Mouse (Mus musculus): Measurements from ENCODE around the gene Usp43. TPM values are rescaled to one million over a fixed set of nuclear protein-coding genes. Genes with fewer than 3 reads are reported as not detected.

Usp43 gene
- total RNA-seq (2014; fragmentation: Nextera tagmentation) (not detected in 2 replicates), total RNA-seq (2017) (not detected in 2 replicates)

DNA sequence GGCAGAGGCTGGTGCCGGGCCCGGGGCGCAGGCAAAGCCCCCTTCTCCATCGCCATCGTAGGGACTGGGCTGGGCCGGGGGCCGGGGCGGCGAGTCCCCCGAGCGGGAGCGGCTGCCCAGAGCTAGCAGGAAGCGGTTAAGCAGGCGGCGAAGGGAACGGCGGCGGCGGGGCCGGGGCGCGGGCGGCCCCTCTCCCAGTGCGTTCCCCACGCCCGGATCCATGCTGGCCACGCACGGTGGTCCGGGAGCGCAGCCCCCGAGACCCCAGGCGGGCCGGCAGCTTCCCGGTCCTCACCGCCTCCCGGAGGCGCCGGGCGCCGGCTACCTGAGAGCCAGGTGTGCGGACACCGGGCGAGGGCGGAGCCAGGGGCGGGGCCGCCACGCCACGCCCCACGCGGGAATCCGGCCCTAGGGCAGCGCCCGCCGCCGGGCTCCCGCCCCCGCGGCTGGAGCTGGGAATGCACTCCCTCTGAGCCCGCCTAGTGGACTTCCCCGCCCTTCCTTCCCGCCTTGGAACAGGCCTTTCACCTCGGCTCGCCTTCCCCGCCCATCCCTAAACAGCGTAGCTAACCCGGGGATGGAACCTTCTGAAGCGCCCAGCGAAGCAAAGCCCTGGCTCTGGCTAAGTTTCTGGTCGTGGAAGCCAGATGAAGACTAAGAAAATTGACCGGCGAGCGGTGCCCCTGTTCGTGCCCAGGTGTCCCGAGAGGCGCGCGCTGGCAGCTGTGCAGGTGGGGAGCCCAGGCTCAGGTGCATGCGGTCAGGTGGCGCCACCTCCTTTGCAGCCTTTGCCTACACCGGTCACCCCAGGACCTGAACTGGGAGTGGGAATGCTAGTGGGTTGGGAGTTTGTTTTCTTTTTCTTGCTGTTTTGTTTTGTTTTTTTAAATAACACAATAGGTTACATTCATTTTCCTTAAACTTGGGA, at the start of gene Usp43:
Gene Usp43 (minus strand): TSS at position 327 of the 928 bp plus-strand sequence.
- peak; percentile 43; the same call in 1 of the 2 replicates for ATAC-seq (replicated peaks; ENCODE audit: low FRiP score, low TSS enrichment, poor library complexity, severe bottlenecking)

DNA sequence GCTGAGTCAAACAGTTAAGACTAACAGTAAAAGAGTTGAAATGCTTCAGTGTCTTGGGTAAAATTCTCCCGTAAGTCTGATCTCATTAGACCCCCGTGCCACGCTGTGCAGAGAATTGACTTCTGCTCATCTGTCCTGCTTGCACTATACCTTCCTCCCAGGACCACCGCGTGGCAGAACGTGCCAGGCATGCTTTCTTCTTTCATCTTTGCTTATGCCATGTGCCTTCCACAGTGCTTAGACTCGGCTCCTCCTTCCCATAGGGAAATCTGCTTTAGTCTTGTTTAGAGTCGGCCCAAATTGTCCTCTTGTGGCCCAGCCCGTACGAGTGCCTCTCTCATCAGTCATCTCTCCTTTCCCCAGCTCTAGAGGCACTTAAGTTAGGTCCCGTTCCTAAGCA, 45.9 kb upstream of the Usp43 start:
- ATAC-seq (replicated peaks; ENCODE audit: low FRiP score, low TSS enrichment, poor library complexity, severe bottlenecking) = no peak

DNA sequence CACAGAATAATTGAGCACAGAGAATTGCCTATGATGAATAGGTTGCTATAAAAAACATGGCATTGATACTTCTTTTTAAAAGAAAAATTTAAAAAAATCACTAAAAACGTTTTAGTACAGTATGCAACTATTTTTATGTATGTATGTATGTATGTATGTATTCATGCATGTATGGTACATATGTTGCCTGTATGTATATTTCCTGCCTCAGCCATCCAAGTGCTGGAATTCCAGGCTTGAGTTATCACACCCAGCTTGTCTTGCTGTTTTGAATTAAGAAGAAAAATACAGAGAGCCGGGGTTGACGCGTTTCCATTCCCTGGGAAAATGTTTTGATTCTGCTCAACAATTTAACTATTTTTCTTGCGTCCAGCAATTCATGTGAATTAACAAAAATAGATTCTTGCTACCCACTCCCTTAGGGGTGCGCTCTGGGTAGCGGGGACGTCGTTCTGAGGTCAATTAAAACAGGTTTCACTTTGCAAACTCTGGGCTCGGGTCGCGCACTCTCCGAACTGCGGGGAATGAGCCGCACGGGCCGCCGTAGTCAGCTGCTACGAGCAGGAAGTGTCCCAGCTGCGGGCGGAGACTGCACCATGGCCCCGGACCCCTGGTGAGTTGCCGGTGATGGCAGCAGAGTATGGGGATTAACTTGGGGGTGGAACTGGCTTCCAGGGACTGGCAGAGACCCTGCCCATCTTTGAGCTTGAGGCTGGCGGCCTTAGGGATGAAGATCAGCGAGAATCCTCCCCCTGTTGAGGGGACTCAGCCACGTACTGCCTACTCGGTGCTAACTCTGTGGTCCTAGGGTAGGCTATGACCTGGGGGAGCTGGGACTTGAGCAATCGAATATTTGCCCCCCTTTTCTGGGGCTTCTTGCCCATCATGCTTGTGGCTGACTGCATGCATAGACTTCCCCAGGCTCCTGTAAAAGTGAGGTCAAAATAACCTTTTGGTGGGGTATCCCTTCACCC, 44.2 kb upstream of the Usp43 start, which contains the start of gene Stx8:
Gene Stx8 (plus strand): TSS at position 289 of the 974 bp plus-strand sequence.
- ATAC-seq (replicated peaks; ENCODE audit: low FRiP score, low TSS enrichment, poor library complexity, severe bottlenecking) = peak; percentile 87

DNA sequence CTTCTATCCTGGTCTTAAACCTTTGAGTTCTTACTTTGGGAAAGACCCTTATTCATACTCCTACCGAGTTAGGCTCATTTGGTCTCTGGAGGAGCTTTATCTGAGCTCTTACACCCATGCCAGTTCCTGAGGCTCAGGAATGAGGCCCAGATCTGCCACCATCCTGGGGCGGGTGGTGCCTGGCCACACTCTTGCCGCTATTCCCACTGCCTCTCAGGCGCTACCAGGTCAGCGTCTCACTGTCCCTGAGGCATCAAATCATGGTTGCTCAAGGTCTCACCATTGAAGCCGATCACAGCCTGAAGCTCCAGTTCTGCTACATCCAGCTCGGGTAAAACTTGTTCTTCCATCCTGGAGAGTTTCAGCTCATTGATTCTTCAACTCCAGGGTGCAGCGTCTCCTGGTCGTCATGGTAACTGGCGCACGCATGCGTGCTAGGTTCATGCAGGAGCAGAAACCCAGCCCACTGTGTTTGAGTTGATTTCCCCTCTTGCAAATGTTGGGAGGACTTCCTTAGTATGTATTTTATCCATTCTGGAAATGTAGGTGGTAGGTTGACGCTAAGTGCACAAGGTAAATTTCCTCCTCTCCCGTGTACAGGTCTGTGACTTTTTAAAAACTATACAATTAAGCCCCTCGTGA, 43.4 kb upstream of the Usp43 start, which contains the start of gene Cfap52:
Gene Cfap52 (minus strand): TSS at position 410 of the 642 bp plus-strand sequence.
- peak; percentile 74 for ATAC-seq (replicated peaks; ENCODE audit: low FRiP score, low TSS enrichment, poor library complexity, severe bottlenecking)

DNA sequence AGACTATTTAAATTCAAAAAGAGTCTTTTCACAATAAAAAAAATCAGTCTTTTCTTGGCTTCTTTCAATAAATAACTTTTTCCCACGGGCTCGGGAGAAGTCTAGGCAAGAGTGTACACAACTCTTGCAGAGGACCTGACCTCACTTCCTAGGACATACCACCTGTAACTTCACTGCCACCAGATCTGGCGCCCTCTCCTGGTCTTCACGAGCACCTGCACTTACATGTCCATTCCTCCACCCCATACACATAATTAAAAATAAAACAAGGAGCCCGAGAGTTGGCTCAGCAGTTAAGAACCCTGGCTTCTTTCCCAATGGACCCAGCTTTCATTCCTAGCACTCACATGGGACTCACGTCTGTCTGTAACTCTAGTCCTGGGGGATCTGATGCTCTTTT, 42.2 kb upstream of the Usp43 start:
- ATAC-seq (replicated peaks; ENCODE audit: low FRiP score, low TSS enrichment, poor library complexity, severe bottlenecking) = 0 out of 2 replicates have a peak, but pooled peaks have one; percentile 32

DNA sequence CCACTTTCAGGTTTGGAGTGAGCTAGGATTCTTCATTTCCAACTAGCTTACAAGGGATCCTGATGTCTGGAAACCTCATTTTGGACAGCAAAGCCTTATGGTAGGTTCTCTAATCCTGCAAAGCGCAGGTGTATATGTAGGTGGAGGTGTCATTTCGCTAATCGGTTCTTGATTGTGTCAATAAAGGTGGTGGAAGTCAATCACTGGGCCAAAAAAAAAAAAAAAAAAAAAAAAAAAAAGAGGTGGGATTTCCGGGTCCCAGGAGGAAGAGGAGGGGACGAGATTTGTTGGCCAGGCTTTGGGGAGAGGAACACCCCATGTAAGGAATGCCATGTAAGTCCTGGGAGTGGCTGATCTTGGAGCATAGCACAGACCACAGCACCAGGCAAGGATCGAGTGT, 32.5 kb upstream of the Usp43 start:
- ATAC-seq (replicated peaks; ENCODE audit: low FRiP score, low TSS enrichment, poor library complexity, severe bottlenecking) = no peak

DNA sequence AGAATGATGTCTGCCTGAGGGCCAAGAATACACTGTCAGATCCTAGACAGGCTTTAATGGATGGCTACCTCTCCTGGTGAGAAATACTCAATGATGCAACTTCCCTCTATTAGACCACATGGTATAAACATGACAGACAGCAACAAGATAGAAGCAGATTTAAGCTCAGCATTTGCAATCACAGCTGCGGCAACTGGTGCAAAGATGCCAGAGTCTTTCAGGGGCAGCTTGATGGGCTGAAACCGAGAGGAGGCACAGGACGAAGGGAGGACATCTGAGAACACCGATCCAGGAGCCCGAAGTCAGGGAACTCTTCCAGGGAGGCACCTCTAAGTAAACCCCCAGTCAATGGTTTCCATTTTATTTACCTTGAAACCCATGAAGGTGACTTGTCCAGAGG, 31.7 kb upstream of the Usp43 start:
- no peak for ATAC-seq (replicated peaks; ENCODE audit: low FRiP score, low TSS enrichment, poor library complexity, severe bottlenecking)

DNA sequence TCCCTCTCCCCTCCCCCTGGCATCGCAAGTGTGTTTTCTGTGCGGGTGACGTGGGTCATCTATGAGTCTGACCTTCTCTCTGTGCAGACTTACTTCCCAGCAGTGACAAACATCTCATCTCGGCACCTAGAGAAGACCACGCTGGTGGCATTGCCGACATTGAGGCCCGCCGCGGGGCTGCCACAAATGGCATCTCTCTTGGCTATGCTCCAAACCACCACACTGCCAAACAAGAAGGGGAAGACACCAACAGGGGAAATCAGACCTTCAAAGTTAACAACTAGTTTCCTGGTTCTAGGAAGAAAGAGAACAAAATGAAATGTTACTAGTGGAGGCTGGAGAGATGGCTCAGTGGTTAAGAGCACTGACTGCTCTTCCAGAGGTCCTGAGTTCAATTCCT, 27.5 kb upstream of the Usp43 start:
- no peak for ATAC-seq (replicated peaks; ENCODE audit: low FRiP score, low TSS enrichment, poor library complexity, severe bottlenecking)

DNA sequence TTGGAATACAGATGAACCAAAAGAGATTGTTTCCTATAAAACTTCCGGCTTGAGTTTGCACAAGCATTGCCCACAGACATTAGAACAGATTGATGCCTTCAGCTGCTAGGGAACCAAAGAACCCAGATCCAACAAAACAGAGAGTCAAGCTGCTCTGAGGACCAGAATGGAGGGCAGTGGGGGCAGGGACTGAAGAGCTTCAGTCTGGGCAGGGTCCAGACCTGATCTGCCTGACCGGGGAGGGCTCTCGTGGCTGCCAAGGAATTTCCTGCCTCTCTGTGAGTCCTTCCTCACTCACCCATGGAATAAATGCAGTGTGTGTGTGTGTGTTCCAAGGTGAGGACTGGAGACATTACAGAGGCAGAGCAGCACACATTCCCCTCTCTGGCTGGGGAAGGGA, 26.3 kb upstream of the Usp43 start:
- no peak for ATAC-seq (replicated peaks; ENCODE audit: low FRiP score, low TSS enrichment, poor library complexity, severe bottlenecking)

DNA sequence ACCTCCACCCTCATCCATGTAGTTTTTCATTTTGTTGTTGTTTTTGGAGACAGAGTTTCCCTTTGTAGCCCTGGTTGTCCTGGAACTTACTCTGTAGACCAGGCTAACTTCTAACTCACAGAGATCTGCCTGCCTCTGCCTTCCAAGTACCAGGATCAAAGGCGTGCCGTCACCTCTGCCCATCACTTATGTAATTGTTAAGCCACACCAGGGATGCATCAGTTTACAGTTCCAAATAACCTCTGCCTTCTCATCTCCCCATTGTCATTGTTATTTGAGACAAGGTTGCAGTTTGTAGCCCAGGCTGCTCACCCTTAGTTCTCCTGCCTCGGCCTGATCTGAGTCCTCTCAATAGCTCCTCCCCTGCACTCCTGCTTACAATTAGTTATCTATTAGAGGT, 10.2 kb upstream of the Usp43 start:
- ATAC-seq (replicated peaks; ENCODE audit: low FRiP score, low TSS enrichment, poor library complexity, severe bottlenecking) = no peak

DNA sequence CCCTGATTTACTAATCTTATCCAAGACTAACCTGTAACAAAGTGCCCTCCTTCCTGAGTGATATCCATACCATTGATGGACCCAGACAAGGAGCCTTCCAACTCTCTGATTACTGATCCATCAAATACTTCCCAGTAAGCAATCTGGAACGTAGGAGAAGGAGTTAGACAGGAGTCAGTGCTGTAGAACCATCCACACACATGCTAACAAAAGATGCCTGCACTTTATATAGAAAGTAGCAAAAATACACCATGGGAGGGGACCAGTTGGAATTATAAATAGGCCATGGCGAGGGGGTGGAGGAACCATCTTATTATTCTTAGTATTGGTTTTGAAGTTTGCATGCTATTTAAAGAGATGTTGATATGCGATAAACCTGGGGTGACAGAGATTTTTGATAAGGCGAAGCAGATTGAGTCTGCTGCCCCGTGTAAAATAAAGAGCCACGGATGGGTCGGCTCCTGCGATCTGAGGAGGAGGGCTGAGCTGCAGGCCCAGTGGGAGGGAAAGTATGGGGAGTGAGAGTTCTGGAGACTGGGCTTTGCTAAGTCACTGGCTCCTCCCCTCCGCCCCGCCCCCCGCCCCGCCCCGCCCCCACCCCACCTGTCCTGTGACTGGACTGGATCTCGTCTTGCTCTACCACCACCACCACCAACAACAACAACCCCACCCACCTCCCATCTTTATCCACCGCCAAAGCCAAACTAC, 4.5 kb upstream of the Usp43 start:
- no peak for ATAC-seq (replicated peaks; ENCODE audit: low FRiP score, low TSS enrichment, poor library complexity, severe bottlenecking)

DNA sequence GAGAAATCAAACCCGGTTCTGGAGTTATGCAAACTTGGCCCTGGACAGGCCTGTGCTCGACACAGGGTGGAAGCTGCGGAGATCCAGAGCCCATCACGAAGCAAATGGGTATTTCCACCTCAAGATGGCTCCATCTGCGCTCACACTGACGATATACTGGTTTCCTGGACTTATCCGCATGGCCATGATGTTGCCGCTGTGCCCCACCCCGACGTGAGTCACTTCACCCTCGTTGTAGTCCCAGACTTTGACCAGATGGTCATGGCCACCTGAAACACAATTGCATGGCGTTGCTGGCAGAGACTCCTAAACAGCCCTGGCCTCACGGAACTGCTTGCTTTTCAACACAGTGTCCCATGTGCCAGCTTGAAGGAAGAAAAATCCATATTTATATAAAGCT, 3.0 kb upstream of the Usp43 start:
- ATAC-seq (replicated peaks; ENCODE audit: low FRiP score, low TSS enrichment, poor library complexity, severe bottlenecking) = no peak

DNA sequence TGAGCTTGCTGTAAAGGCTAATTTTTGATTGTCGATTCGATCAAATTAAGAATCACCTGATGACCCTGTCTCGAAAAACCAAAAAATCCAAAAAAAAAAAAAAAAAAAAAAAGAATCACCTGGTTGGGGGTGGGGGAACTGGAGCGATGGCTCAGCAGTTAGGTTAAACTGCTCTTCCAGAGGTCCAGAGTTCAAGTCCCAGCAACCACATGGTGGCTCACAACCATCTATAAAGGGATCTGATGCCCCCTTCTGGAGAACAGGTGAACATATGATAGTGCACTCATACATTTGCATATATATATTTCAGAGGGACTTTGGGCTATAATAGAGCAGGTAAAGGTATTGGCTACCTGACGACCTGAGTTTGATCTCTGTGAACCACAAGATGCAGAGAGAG, 1.8 kb upstream of the Usp43 start:
- ATAC-seq (replicated peaks; ENCODE audit: low FRiP score, low TSS enrichment, poor library complexity, severe bottlenecking) = no peak

DNA sequence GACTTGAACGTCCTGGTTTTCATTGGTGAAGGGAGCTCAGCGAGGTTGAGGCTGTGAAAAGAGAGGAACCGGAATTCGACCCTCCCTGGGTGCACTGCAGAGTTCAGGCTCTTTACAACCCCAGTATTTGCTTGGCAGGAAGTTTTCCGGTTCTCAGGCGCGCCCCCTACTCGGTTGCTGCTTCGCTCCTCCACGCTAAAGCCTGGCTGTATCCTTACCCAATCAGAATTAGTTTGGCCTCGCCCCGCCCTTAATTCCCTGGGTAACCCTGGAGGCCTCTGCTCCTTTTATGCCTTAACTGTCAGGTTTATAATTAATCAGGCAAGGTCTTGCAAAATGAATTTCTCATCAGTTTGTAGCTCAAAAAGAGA, 787 bp upstream of the Usp43 start:
- ATAC-seq (replicated peaks; ENCODE audit: low FRiP score, low TSS enrichment, poor library complexity, severe bottlenecking) = peak; percentile 72

DNA sequence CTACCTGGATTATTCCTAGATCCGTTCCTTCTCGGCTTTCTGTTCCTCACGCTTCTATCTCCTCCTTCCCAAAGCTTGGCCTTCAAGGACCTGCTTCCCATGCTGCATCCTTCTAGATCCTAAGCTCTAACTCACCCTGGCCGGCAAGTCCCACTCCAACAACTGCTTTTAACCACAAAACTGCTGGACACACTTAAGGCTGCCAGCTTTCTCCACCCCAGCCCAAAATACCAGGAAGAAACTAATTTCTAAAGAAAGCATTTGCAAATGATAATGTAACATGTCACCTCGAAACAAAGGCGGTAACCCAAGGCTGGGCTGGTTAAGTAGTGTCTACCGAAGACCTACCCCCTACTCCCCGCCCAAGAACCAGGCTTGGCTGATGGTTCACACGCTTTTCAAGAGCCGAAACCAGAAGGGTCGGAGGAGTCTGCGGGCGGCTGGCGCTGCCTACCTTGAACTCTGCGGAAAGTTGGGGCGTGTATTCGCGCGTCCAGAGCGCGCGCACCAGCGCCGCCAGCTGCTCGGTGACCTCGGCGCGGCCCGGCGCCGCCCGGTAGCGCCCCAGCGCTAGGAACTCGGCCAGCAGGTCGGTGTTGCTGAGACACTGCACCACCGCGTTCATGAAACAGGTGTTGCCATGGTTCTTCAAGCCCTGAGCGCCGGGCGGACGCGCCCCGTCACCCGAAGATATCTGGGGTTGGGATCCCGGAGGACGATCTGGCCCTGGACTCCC, 694 bp downstream of the Usp43 start:
- 0 out of 2 replicates have a peak, but pooled peaks have one; percentile 24 for ATAC-seq (replicated peaks; ENCODE audit: low FRiP score, low TSS enrichment, poor library complexity, severe bottlenecking)

DNA sequence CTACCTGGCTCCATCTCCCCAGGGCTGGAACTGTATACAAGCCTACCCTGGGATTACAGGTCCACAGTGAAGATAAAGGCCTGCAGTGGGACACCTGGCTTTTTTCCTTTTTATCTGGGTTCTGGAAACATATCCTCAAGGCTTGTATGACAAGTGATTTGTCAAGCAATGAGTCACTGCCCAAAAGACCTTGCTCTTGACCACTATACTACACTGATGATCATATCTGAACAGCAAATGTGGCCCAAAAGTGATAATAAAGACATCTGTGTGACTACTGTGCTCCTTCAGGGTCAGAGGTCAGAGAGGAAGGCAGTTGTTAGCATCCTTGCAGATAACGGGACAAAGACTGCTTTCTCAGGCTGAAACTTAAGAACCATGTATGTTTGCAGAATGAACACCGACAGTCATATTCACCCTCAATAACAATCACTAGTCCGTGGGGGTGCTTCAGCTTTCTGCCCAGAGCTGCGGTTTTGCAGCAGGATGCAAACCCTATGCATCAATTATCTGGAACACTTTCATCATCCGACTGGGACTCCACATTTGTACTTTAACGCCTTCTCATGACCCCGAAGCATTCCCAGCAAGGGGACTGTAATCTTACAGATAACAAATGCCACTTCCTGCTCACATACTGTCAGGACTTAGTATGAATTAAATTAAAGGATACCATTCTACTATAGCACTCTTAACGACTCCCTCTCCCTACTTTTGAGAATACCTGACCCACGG, 1.6 kb downstream of the Usp43 start:
- no peak for ATAC-seq (replicated peaks; ENCODE audit: low FRiP score, low TSS enrichment, poor library complexity, severe bottlenecking)

DNA sequence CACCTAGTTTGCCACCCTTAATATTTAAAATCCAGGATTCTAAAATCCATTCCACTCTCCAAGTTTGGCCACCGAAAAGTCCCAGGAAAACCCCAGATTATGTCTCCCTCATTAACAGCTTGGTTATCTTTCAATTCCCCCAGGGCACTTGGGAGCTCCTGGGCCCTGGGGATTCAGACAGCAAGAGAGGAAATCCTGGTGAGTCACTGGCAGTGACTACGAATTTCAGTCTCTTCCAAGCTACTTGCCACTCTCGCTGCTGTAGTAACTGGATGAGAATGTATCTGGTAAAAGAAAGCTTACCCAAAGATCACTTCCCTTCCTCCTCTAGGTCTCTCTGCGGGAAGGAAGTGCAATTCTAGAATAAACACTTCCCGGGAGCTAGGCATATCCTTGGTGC, 2.4 kb downstream of the Usp43 start:
- no peak for ATAC-seq (replicated peaks; ENCODE audit: low FRiP score, low TSS enrichment, poor library complexity, severe bottlenecking)

DNA sequence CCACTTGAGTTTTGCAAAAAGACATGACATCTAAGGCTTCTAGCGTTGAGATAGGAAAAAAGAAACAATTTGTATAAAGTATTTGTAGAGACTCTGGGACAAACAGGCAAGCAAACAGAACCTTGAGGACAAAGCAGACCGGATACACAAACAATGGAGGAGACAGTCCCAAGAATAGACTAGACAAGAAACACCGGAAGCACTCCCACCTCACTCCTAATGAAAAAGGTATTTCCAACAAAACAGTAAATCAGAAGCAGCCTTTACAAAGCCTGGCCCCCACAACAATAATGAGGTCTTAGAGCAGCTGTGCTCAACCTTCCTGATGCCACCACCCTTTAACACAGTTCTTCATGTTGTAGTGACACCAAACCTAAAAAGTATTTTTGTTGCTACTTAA, 4.8 kb downstream of the Usp43 start:
- no peak for ATAC-seq (replicated peaks; ENCODE audit: low FRiP score, low TSS enrichment, poor library complexity, severe bottlenecking)

All from megakaryocyte-erythroid progenitor cell, adult 5-6 weeks (primary cell).